Mouse (Mus musculus) MEL (cell line): ENCODE measurements around the gene Socs7. TPM values are rescaled to one million over a fixed set of nuclear protein-coding genes. Genes with fewer than 3 reads are reported as not detected.

Source experiments
- BHLHE40 ChIP-seq: IDR thresholded peaks from 2 replicates; pipeline ENCODE4 v1.6.1; 2012; ENCODE audit warnings: low read depth, mild to moderate bottlenecking, inconsistent platforms, low read length, improper control_type of control experiment, borderline replicate concordance
- CHD2 ChIP-seq: IDR thresholded peaks from 2 replicates; pipeline ENCODE4 v1.6.1; 2011; ENCODE audit warnings: low read length, improper control_type of control experiment
- CTCF ChIP-seq, 3 experiments: IDR thresholded peaks in 2 of 3; conservative IDR thresholded peaks in 1 of 3; 2 replicates each; pipeline ENCODE4 v1.5.1; 2011 to 2012; ENCODE audit warnings: low read length in 3 of 3, low read depth in 2 of 3, mild to moderate bottlenecking in 2 of 3, improper control_type of control experiment in 1 of 3, inconsistent platforms in 1 of 3, mixed read lengths in 1 of 3, moderate library complexity in 1 of 3; ENCODE audit not compliant: control insufficient read depth in 1 of 3, insufficient read depth in 1 of 3, poor library complexity in 1 of 3, severe bottlenecking in 1 of 3
- ELF1 ChIP-seq: IDR thresholded peaks from 2 replicates; pipeline ENCODE4 v1.6.1; 2014; ENCODE audit warnings: low read depth, mild to moderate bottlenecking, inconsistent platforms, low read length, improper control_type of control experiment, moderate library complexity
- EP300 ChIP-seq, 2 experiments: IDR thresholded peaks; 2 replicates each; pipeline ENCODE4 v1.6.1; 2011; ENCODE audit warnings: improper control_type of control experiment in 2 of 2, low read length in 2 of 2, low read depth in 1 of 2, mild to moderate bottlenecking in 1 of 2
- ETS1 ChIP-seq: IDR thresholded peaks from 2 replicates; pipeline ENCODE4 v1.6.1; 2012; ENCODE audit warnings: low read depth, mild to moderate bottlenecking, inconsistent platforms, low read length, improper control_type of control experiment, moderate library complexity
- GABPA ChIP-seq: IDR thresholded peaks from 2 replicates; pipeline ENCODE4 v1.6.1; 2012; ENCODE audit warnings: low read depth, mild to moderate bottlenecking, inconsistent platforms, low read length, improper control_type of control experiment, moderate library complexity
- GATA1 ChIP-seq: IDR thresholded peaks from 2 replicates; pipeline ENCODE4 v1.6.1; 2011; ENCODE audit warnings: low read depth, low read length, improper control_type of control experiment
- KAT2A ChIP-seq: conservative IDR thresholded peaks from 2 replicates; pipeline ENCODE4 v1.6.1; 2012; ENCODE audit warnings: low read depth, low read length, improper control_type of control experiment, inconsistent platforms
- MAFK ChIP-seq: IDR thresholded peaks from 2 replicates; pipeline ENCODE4 v1.6.1; 2011; ENCODE audit warnings: low read depth, mild to moderate bottlenecking, low read length, improper control_type of control experiment, borderline replicate concordance
- MEF2A ChIP-seq: IDR thresholded peaks from 2 replicates; pipeline ENCODE4 v1.6.1; 2014; ENCODE audit warnings: low read depth, mild to moderate bottlenecking, inconsistent platforms, low read length, improper control_type of control experiment; ENCODE audit not compliant: poor library complexity, insufficient replicate concordance, severe bottlenecking; ENCODE audit errors: extremely low read depth
- MXI1 ChIP-seq: IDR thresholded peaks from 2 replicates; pipeline ENCODE4 v1.6.1; 2011; ENCODE audit warnings: mild to moderate bottlenecking, low read depth, low read length, improper control_type of control experiment
- NELFE ChIP-seq: IDR thresholded peaks from 2 replicates; pipeline ENCODE4 v1.6.1; 2011; ENCODE audit warnings: low read depth, low read length, improper control_type of control experiment
- POLR2AphosphoS2 ChIP-seq: IDR thresholded peaks from 2 replicates; pipeline ENCODE4 v1.6.1; 2011; ENCODE audit warnings: low read length, improper control_type of control experiment
- POLR2AphosphoS5 ChIP-seq: IDR thresholded peaks from 2 replicates; pipeline ENCODE4 v1.6.1; 2012; ENCODE audit warnings: low read depth, borderline replicate concordance, mild to moderate bottlenecking, inconsistent platforms, low read length, moderate library complexity, mixed read lengths
- RCOR1 ChIP-seq: IDR thresholded peaks from 2 replicates; pipeline ENCODE4 v1.6.1; 2012; ENCODE audit warnings: low read depth, mild to moderate bottlenecking, inconsistent platforms, low read length, improper control_type of control experiment
- SIN3A ChIP-seq: IDR thresholded peaks from 2 replicates; pipeline ENCODE4 v1.6.1; 2012; ENCODE audit warnings: low read length, improper control_type of control experiment, inconsistent platforms
- SMC3 ChIP-seq: IDR thresholded peaks from 2 replicates; pipeline ENCODE4 v1.6.1; 2011; ENCODE audit warnings: low read depth, low read length, improper control_type of control experiment
- TBP ChIP-seq: IDR thresholded peaks from 2 replicates; pipeline ENCODE4 v1.8.0; 2011; ENCODE audit warnings: low read depth, low read length, improper control_type of control experiment
- TCF12 ChIP-seq: IDR thresholded peaks from 2 replicates; pipeline ENCODE4 v1.6.1; 2014; ENCODE audit warnings: low read depth, mild to moderate bottlenecking, inconsistent platforms, low read length, improper control_type of control experiment, moderate library complexity
- USF1 ChIP-seq: IDR thresholded peaks from 2 replicates; pipeline ENCODE4 v1.6.1; 2014; ENCODE audit warnings: low read depth, mild to moderate bottlenecking, inconsistent platforms, low read length, improper control_type of control experiment, moderate library complexity
- USF2 ChIP-seq, 2 experiments: IDR thresholded peaks; 2 replicates each; pipeline ENCODE4 v1.6.1; 2011 to 2012; ENCODE audit warnings: improper control_type of control experiment in 2 of 2, low read length in 2 of 2, borderline replicate concordance in 1 of 2, inconsistent platforms in 1 of 2, low read depth in 1 of 2, mild to moderate bottlenecking in 1 of 2; ENCODE audit not compliant: insufficient read depth in 1 of 2
- ZC3H11A ChIP-seq: IDR thresholded peaks from 2 replicates; pipeline ENCODE4 v1.6.1; 2012; ENCODE audit warnings: low read depth, mild to moderate bottlenecking, inconsistent platforms, low read length, improper control_type of control experiment
- ZKSCAN1 ChIP-seq: IDR thresholded peaks from 2 replicates; pipeline ENCODE4 v1.6.1; 2012; ENCODE audit warnings: low read depth, mild to moderate bottlenecking, inconsistent platforms, low read length, improper control_type of control experiment, moderate library complexity
- polyA plus RNA-seq, 2 experiments: library from polyadenylated mRNA; stranded (reverse) in 1 of 2; unstranded in 1 of 2; fragments of >175 nt in 1 of 2; fragments of >200 nt in 1 of 2; gene quantifications; 2 replicates each; pipeline versions ENCODE4 v1.2.1 to v1.2.4; 2012; ENCODE audit warnings: low replicate concordance in 2 of 2, low read depth in 1 of 2; ENCODE audit not compliant: insufficient read length in 2 of 2, insufficient read depth in 1 of 2, missing spikeins in 1 of 2
- total RNA-seq: library from RNA; depleted of rRNA; stranded (reverse); fragments of 300-350 nt; gene quantifications from 2 replicates; pipeline ENCODE4 v1.2.3, GENCODE M21; 2012

Socs7 gene
- total and polyA plus RNA-seq, 3 experiments = 19.3 to 21.0 TPM; not detected in 1

DNA sequence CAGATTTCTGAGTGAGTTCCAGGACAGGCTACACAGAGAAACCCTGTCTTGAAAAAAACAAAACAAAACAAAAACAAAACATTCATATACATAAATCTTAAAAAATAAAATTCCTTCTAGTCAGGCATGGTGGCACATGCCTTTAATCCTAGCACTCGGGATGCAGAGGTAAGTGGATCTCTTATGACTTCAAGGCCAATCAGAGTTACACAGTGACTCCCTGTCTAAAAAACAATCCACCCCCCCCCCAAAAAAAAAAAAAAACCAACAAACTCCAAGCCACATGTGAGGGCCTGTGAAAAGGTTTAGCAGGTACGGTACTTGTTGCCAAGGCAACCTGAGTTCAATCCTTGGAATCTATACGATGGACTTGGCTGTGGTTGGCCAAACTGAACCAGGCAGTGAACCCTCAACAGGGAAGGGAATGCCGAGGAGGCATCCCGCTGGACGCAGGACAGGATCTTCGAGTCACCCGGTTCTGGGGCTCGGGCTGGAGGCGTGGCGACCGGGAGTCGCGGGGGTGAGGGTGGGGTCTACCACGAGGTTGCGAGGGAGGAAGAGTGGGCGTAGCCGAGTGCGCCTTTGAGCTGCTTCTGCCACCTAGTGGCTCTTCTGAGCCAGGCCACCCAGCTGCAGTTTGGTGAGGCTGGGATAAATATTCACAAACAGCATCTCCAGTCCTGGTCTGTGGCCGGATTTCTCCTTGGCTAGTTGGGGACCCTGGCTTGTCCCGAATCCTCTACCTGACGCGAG is 37.8 kb downstream of the Socs7 start (continued):
- TF ChIP-seq USF1 (0 out of 2 replicates have a peak, but pooled peaks have one; percentile 39), GATA1 (no peak), ZKSCAN1 (no peak), BHLHE40 (no peak), MAFK (no peak), NELFE (no peak), RCOR1 (no peak), POLR2AphosphoS2 (no peak), MEF2A (no peak), USF2 (IDR thresholded peaks at IDR 0.05; ENCODE audit: borderline replicate concordance in 1 of 2, insufficient read depth in 1 of 2, low read depth in 1 of 2, low read length in 2 of 2) (no peak), TCF12 (no peak; the same call in 1 of the 2 replicates), KAT2A (no peak), ZC3H11A (peak; percentile 44; the same call in 1 of the 2 replicates), MXI1 (peak; percentile 93), SMC3 (peak; percentile 78), CTCF (IDR thresholded peaks at IDR 0.05 in 2 of 3, conservative IDR thresholded peaks at IDR 0.05 in 1 of 3; ENCODE audit: control insufficient read depth in 1 of 3, insufficient read depth in 1 of 3, low read depth in 2 of 3, low read length in 3 of 3, poor library complexity in 1 of 3, severe bottlenecking in 1 of 3) (peak; percentile 95 to 97 (median 96)), CHD2 (no peak), ETS1 (no peak), SIN3A (peak; percentile 89), EP300 (IDR thresholded peaks at IDR 0.05; ENCODE audit: low read depth in 1 of 2, low read length in 2 of 2) (no peak), POLR2AphosphoS5 (no peak), GABPA (no peak), ELF1 (peak; percentile 58), TBP (no peak)
- TF ChIP-seq, all 39 proteins: peak for 12
